Mouse (Mus musculus) heart, embryonic 12.5 days (tissue): ENCODE measurements around the gene Pnmal1. TPM values are rescaled to one million over a fixed set of nuclear protein-coding genes. Genes with fewer than 3 reads are reported as not detected.

Experiments used
- ATAC-seq: fragments of 200-750 bp; cut with Nextera tagmentation; 2 replicates; pipeline ENCODE4 v1.8.0; 2017; ENCODE audit warnings: moderate TSS enrichment, moderate library complexity; ENCODE audit not compliant: insufficient number of reproducible peaks, low FRiP score
- H3K27ac ChIP-seq: fragments of 300-500 bp; sonication (generic); 2 replicates; pipeline ENCODE4 v1.5.1; 2016; ENCODE audit warnings: mild to moderate bottlenecking, moderate library complexity; ENCODE audit not compliant: poor library complexity, severe bottlenecking
- H3K27me3 ChIP-seq: fragments of 300-500 bp; sonication (generic); replicated peaks from 2 replicates; pipeline ENCODE4 v1.6.1; 2016; ENCODE audit warnings: mild to moderate bottlenecking, moderate library complexity
- H3K36me3 ChIP-seq: fragments of 300-500 bp; sonication (generic); 2 replicates; pipeline ENCODE4 v1.6.1; 2016; ENCODE audit warnings: mild to moderate bottlenecking, moderate library complexity
- H3K4me1 ChIP-seq: fragments of 300-500 bp; sonication (generic); replicated peaks from 2 replicates; pipeline ENCODE4 v1.6.1; 2016; ENCODE audit warnings: mild to moderate bottlenecking
- H3K4me2 ChIP-seq: fragments of 300-500 bp; sonication (generic); 2 replicates; pipeline ENCODE4 v1.6.1; 2016; ENCODE audit warnings: mild to moderate bottlenecking, moderate library complexity
- H3K4me3 ChIP-seq: fragments of 300-500 bp; sonication (generic); 2 replicates; pipeline ENCODE4 v1.5.1; 2016; ENCODE audit warnings: mild to moderate bottlenecking
- H3K9ac ChIP-seq: fragments of 300-500 bp; sonication (generic); 2 replicates; pipeline ENCODE4 v1.6.1; 2016; ENCODE audit warnings: mild to moderate bottlenecking, moderate library complexity
- H3K9me3 ChIP-seq: fragments of 300-500 bp; sonication (generic); replicated peaks from 2 replicates; pipeline ENCODE4 v1.6.1; 2016; ENCODE audit warnings: mild to moderate bottlenecking, moderate library complexity
- WGBS: fragments of 180-500 bp; shearing (Covaris S2); methylation state at CpG from one replicate; pipeline ENCODE4 v1.1.7; 2016; 5-methylcytosine and 5-hydroxymethylcytosine counted together
- polyA plus RNA-seq: library from polyadenylated mRNA; unstranded; fragments of >200 nt; fragmentation: Nextera tagmentation; extraction: Ambion mirVana; gene quantifications from 2 replicates; pipeline ENCODE4 v1.2.1, GENCODE M21; 2016

Gene Pnmal1
- polyA plus RNA-seq, 1 experiment from 2014 or later = 0.28 TPM

DNA sequence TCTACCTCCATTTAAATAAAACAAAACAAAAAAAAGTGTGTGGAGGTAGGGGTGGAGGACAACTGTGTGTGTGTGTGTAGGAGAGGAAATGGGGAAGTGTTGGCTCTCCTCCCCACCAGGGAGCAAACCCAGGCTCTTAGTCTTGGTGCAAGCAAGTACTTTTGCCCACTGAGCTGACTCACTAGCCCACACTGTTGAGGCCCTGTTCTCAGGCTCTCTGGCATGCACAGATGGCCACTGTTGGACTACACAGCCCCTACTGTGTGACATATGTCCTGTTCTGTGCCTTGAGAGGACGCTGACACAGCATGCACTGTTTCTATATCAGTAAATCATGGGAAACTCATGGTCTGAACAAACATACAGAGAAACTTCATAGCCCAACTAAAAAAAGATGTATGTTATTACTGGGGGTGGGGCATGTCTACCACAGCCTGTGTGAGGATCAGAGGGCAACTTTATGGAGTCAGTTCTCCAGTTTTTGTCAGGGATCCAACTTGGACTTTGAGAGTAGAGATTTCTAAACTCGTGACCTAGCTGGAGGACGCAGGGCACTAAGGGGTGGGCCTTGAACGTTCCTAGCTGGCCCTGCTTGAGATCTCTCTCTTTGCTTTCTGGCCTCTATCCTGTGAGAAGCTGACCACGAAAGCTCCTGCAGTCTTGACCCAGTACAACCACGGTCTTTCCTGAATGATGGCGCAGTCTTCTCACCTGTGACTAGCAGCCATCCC lies 43.9 kb downstream of the Pnmal1 start:
- Histone ChIP-seq H3K9me3 (no peaks in the 10 kb centered on the region), H3K4me1 (peaks cover 13% of the 10 kb centered on the region), H3K27me3 (no peaks in the 10 kb centered on the region), H3K36me3 (peaks cover 82% of the 10 kb centered on the region), H3K9ac (no peak overlapping the region), H3K27ac (no peak overlapping the region), H3K4me3 (no peak overlapping the region), H3K4me2 (no peak overlapping the region)
- no peak for ATAC-seq
- 81% methylated on average over 7 of the region's 7 CpGs for WGBS

DNA sequence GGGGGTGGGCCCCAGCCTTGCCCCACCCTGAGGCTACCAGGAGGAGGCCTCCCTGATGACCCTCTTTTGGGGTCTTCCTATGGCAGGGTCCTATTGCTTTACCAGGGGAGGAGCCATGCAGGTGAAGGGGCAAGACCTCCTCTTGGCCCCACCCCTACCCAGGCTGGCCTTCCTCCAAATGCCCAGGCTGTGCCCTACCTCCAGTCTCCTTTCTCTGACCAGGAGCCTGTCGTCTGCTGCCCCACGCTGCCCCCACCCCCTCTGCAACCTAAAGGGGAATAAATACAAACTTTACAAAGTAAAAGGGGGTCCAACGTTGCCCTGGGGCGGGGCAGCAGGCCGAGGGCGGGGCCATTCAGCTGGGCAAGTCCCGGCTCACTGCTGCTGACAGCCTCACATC lies 45.2 kb downstream of the Pnmal1 start:
- Histone ChIP-seq H3K4me1 (0 out of 2 replicates have a peak, but pooled peaks cover 3% of the 10 kb centered on the region), H3K4me2 (no peak overlapping the region), H3K36me3 (peaks cover 84% of the 10 kb centered on the region), H3K9me3 (no peaks in the 10 kb centered on the region), H3K27ac (no peak overlapping the region), H3K27me3 (no peaks in the 10 kb centered on the region), H3K9ac (no peak overlapping the region), H3K4me3 (no peak overlapping the region)
- no peak for ATAC-seq
- 81% methylated on average over 7 of the region's 7 CpGs for WGBS

DNA sequence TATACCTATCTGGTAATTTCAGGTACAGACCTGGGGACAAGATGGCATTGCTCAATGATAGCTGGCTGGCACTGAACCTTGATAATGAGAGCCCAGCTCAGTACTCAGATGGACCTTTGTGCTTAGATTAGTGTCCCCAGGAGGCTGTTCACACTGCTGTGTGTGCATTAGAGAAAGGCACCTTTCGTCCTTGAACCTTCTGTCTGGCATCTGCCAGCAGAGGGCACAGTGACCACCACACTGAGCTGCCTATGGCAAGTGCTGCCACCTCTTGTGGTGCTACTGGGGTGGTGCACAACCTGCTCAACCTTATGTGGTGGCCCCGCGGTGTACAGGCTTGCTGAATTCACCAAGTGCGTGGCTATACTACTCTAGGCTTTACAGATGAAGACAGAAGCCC lies 47.8 kb downstream of the Pnmal1 start:
- no peak overlapping the region for H3K4me3 ChIP-seq
- no peak overlapping the region for H3K27ac ChIP-seq
- H3K27me3 ChIP-seq = no peaks in the 10 kb centered on the region
- H3K9ac ChIP-seq = no peak overlapping the region
- no peaks in the 10 kb centered on the region for H3K9me3 ChIP-seq
- H3K4me1 ChIP-seq = 0 out of 2 replicates have a peak, but pooled peaks cover 3% of the 10 kb centered on the region
- no peak for ATAC-seq
- 78% methylated on average over 4 of the region's 4 CpGs for WGBS
- H3K36me3 ChIP-seq = peaks cover 92% of the 10 kb centered on the region
- H3K4me2 ChIP-seq = no peak overlapping the region

DNA sequence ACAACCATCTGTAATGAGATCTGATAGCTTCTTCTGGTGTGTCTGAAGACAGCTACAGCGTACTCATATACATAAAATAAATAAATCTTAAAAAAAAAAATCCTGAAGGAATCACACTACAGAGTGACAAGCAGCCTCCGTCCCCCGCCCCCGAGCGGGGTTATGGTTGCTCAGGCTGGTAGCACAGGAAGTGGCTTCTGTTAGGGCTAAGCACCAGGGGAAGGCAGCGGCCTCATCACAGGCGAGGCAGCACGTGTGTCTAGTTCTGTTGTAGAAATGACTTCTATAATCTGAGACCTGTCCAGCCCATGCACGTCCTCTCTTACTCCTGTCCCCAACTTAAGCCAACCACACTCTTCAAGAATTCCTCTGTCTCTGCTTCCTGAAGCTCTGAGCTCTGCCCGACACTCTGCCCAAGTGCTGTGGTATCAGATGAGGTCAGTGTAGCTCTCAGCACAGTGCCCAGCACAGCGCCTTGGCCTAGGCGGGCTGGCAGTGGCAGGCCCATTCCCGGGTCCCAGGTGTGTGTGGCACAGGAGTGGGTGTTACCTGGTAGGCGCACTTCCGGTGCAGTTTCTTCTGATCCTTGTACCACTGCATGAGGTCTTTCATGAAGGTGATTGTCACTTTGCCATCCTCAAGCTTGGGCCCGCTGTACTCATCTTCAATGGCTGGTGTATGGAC lies 50.0 kb downstream of the Pnmal1 start:
- Histone ChIP-seq H3K4me3 (no peak overlapping the region), H3K27me3 (no peaks in the 10 kb centered on the region), H3K4me2 (no peak overlapping the region), H3K27ac (no peak overlapping the region), H3K4me1 (no peaks in the 10 kb centered on the region), H3K9me3 (no peaks in the 10 kb centered on the region), H3K9ac (no peak overlapping the region; the same call in 1 of the 2 replicates), H3K36me3 (peaks cover 98% of the 10 kb centered on the region)
- WGBS = 91% methylated on average over 16 of the region's 16 CpGs
- ATAC-seq = no peak

DNA sequence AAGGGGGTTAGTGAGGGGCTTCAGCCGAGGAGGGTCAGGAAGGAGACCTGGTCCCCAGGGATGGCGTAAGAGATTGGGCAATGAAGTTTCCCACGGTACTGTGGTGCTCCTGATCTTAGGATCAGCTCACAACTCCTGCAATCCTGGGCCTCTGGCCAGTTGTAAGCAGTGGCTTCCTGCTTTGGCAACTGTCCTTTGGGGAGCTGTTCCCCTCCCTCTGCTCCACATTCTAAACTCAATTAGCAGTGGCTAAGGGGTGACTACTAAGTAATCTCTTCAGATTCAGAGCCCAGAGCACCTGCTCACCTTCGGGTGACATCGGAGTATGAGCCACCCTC lies 50.5 kb downstream of the Pnmal1 start:
- H3K9ac ChIP-seq = no peak overlapping the region
- no peaks in the 10 kb centered on the region for H3K27me3 ChIP-seq
- H3K27ac ChIP-seq = no peak overlapping the region
- H3K4me3 ChIP-seq = no peak overlapping the region
- peaks cover 98% of the 10 kb centered on the region for H3K36me3 ChIP-seq
- no peaks in the 10 kb centered on the region for H3K4me1 ChIP-seq
- WGBS = 89% methylated on average over 5 of the region's 5 CpGs
- no peak for ATAC-seq
- H3K9me3 ChIP-seq = no peaks in the 10 kb centered on the region
- H3K4me2 ChIP-seq = no peak overlapping the region

DNA sequence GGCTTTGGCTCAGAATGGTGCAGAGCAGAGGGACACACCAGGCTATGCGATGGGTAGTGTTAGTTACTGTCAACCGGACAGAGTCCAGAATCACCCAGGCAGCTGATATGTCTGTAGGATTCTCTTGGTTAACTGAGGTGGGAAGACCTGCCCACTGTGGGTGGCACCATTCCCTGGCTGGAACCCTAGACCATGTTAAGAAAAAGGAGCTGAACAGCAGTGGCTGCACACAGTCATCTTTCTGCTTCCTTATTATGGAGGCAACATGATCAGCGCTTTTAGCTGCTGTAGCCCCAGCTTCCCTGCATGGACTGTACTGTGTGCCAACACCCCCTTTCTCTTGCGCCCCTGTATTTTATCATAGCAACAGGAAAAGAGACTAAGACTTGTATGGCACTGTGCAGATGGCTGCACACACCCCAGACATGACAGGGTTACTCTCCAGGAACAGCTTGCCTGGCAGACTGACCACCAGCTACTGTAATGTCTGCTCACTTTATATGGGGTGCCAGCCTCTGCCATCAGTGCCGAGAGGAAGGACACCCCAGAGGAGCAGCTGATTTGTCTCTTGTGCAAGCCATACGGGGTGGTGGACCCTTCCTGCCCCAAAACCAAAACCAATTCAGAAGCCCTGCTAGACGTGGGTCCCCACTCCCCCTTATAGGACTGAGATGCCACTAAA lies 52.6 kb downstream of the Pnmal1 start:
- H3K4me2 ChIP-seq = no peak overlapping the region
- no peak for ATAC-seq
- no peak overlapping the region for H3K9ac ChIP-seq
- H3K4me1 ChIP-seq = peaks cover 10% of the 10 kb centered on the region
- H3K27me3 ChIP-seq = no peaks in the 10 kb centered on the region
- WGBS = 86% methylated on average over 7 of the region's 7 CpGs
- H3K27ac ChIP-seq = no peak overlapping the region
- H3K36me3 ChIP-seq = peaks cover 98% of the 10 kb centered on the region
- no peaks in the 10 kb centered on the region for H3K9me3 ChIP-seq
- no peak overlapping the region for H3K4me3 ChIP-seq

Other genes starting within 250 kb of the Pnmal1 start
- not detected in 2 replicates for gene Ceacam9, start 237.8 kb upstream of the Pnmal1 start, polyA plus RNA-seq
- 208 and 210 TPM in 2 replicates for gene Ap2s1, start 221.3 kb upstream of the Pnmal1 start, polyA plus RNA-seq
- gene Slc1a5, start 178.3 kb upstream of the Pnmal1 start, polyA plus RNA-seq = 50.8 and 52.0 TPM in 2 replicates
- 97.4 and 103 TPM in 2 replicates for gene Strn4, start 143.8 kb upstream of the Pnmal1 start, polyA plus RNA-seq
- 37.6 and 37.8 TPM in 2 replicates for gene Fkrp, start 142.9 kb upstream of the Pnmal1 start, polyA plus RNA-seq
- gene Prkd2, start 116.8 kb upstream of the Pnmal1 start, polyA plus RNA-seq = 10.8 and 11.8 TPM in 2 replicates
- 14.3 and 15.2 TPM in 2 replicates for gene Dact3, start 84.4 kb upstream of the Pnmal1 start, polyA plus RNA-seq
- 2.3 and 4.3 TPM in 2 replicates for gene Gng8, start 67.9 kb upstream of the Pnmal1 start, polyA plus RNA-seq
- gene Ptgir, start 53.2 kb upstream of the Pnmal1 start, polyA plus RNA-seq = 0.28 and 0.34 TPM in 2 replicates
- 83.6 and 95.0 TPM in 2 replicates for gene Calm3, start 35.6 kb upstream of the Pnmal1 start, polyA plus RNA-seq
- gene Pnmal2, start 15.0 kb upstream of the Pnmal1 start, polyA plus RNA-seq = 3.5 and 4.2 TPM in 2 replicates
- gene Gm42372, start 23.4 kb downstream of the Pnmal1 start, polyA plus RNA-seq = 0.14 and 0.15 TPM in 2 replicates
- 19.6 and 29.4 TPM in 2 replicates for gene Ccdc8, start 33.0 kb downstream of the Pnmal1 start, polyA plus RNA-seq
- gene Ppp5c, start 68.2 kb downstream of the Pnmal1 start, polyA plus RNA-seq = 87.3 and 91.9 TPM in 2 replicates
- 36.8 and 38.2 TPM in 2 replicates for gene Hif3a, start 102.7 kb downstream of the Pnmal1 start, polyA plus RNA-seq
- gene Psg16, start 114.4 kb downstream of the Pnmal1 start, polyA plus RNA-seq = 0.06 and 0.14 TPM in 2 replicates
- gene Ceacam3, start 190.6 kb downstream of the Pnmal1 start, polyA plus RNA-seq = not detected in 2 replicates
- gene Psg29, start 243.8 kb downstream of the Pnmal1 start, polyA plus RNA-seq = not detected in 2 replicates